Mouse (Mus musculus) lung, embryonic 16.5 days (tissue): ENCODE results near the gene Arhgef15. TPM values are rescaled to one million over a fixed set of nuclear protein-coding genes. Genes with fewer than 3 reads are reported as not detected.
A peak's percentile ranks its signal among the peaks of the same experiment; 100 is the strongest.
"Not testable (repeated sequence)": the region's sequence is repeated elsewhere in the genome, so short reads cannot be mapped to it uniquely, and the experiment has no call there.

ENCODE experiments used
- ATAC-seq: fragments of 200-750 bp; cut with Nextera tagmentation; 2 replicates; pipeline ENCODE4 v1.8.0; 2017; ENCODE audit warnings: low read depth, mild to moderate bottlenecking, moderate library complexity
- H3K27ac ChIP-seq: fragments of 300-500 bp; sonication (generic); 2 replicates; pipeline ENCODE4 v1.5.1; 2014; ENCODE audit warnings: mild to moderate bottlenecking, control low read depth, low read length
- H3K27me3 ChIP-seq: fragments of 300-500 bp; sonication (generic); 2 replicates; pipeline ENCODE4 v1.6.1; 2014; ENCODE audit warnings: low read depth, low read length, mixed read lengths; ENCODE audit not compliant: control insufficient read depth, insufficient read depth
- H3K36me3 ChIP-seq: fragments of 300-500 bp; sonication (generic); 2 replicates; pipeline ENCODE4 v1.6.1; 2014; ENCODE audit warnings: low read length; ENCODE audit not compliant: control insufficient read depth, insufficient read depth
- H3K4me1 ChIP-seq: fragments of 300-500 bp; sonication (generic); replicated peaks from 2 replicates; pipeline ENCODE4 v1.6.1; 2014; ENCODE audit warnings: low read length, mixed read lengths; ENCODE audit not compliant: control insufficient read depth, insufficient read depth
- H3K4me2 ChIP-seq: fragments of 300-500 bp; sonication (generic); 2 replicates; pipeline ENCODE4 v1.6.1; 2014; ENCODE audit warnings: low read depth, low read length, control low read depth
- H3K4me3 ChIP-seq: fragments of 300-500 bp; sonication (generic); 2 replicates; pipeline ENCODE4 v1.5.1; 2014; ENCODE audit warnings: mild to moderate bottlenecking, low read length, control low read depth
- H3K9ac ChIP-seq: fragments of 300-500 bp; sonication (generic); 2 replicates; pipeline ENCODE4 v1.6.1; 2014; ENCODE audit warnings: low read length, control low read depth
- H3K9me3 ChIP-seq: fragments of 300-500 bp; sonication (generic); 2 replicates; pipeline ENCODE4 v1.6.1; 2016; ENCODE audit warnings: low read length; ENCODE audit not compliant: control insufficient read depth
- WGBS: fragments of 180-500 bp; shearing (Covaris S2); extraction: QIAGEN DNeasy Blood & Tissue Kit; methylation state at CpG from one replicate; pipeline ENCODE4 v1.1.7; 2014; 5-methylcytosine and 5-hydroxymethylcytosine counted together
- polyA plus RNA-seq: library from polyadenylated mRNA; unstranded; fragments of >200 nt; fragmentation: Nextera tagmentation; extraction: Ambion mirVana; gene quantifications from 2 replicates; pipeline ENCODE4 v1.2.1, GENCODE M21; 2015

The Arhgef15 gene
- 28.3 and 28.9 TPM in 2 replicates for polyA plus RNA-seq

GRCm38 (mm10) chr11:68957308-68957707, at the start of gene Arhgef15:
Gene Arhgef15, minus strand, starts transcription at chr11:68957480.
- Histone ChIP-seq H3K4me2 (peak within 1 kb of the TSS; percentile 74), H3K4me3 (peak within 1 kb of the TSS; percentile 48), H3K9ac (peak within 1 kb of the TSS; percentile 51), H3K36me3 (no peaks in the 10 kb centered on the region), H3K27me3 (peaks cover 28% of the 10 kb centered on the region), H3K27ac (peak within 1 kb of the TSS; percentile 89), H3K9me3 (no peaks in the 10 kb centered on the region), H3K4me1 (peaks cover 12% of the 10 kb centered on the region)
- WGBS = 34% methylated on average over 8 of the region's 8 CpGs
- peak; percentile 50; the same call in 1 of the 2 replicates for ATAC-seq

GRCm38 (mm10) chr11:69006575-69006974, 49.3 kb upstream of the Arhgef15 start:
- not testable (repeated sequence) for ATAC-seq, H3K27ac ChIP-seq, H3K4me3 ChIP-seq, H3K9ac ChIP-seq, H3K4me2 ChIP-seq, H3K27me3 ChIP-seq, H3K36me3 ChIP-seq, H3K9me3 ChIP-seq
- H3K4me1 ChIP-seq = peaks cover 12% of the 10 kb centered on the region

- Histone ChIP-seq H3K4me2 (no peak overlapping the region), H3K9me3 (no peaks in the 10 kb centered on the region), H3K4me1 (peaks cover 10% of the 10 kb centered on the region), H3K36me3 (peaks cover 18% of the 10 kb centered on the region), H3K4me3 (no peak overlapping the region), H3K9ac (no peak overlapping the region), H3K27ac (no peak overlapping the region), H3K27me3 (no peaks in the 10 kb centered on the region)
- WGBS = 83% methylated on average over 7 of the region's 7 CpGs
- no peak for ATAC-seq
Measured at GRCm38 (mm10) chr11:69005193-69005592, 47.9 kb upstream of the Arhgef15 start.

- no peaks in the 10 kb centered on the region for H3K27me3 ChIP-seq
- no peak overlapping the region for H3K4me3 ChIP-seq
- ATAC-seq = no peak
- no peak overlapping the region for H3K27ac ChIP-seq
- no peak overlapping the region for H3K4me2 ChIP-seq
- no peaks in the 10 kb centered on the region for H3K9me3 ChIP-seq
- H3K4me1 ChIP-seq = peaks cover 10% of the 10 kb centered on the region
- no peak overlapping the region for H3K9ac ChIP-seq
- peaks cover 28% of the 10 kb centered on the region for H3K36me3 ChIP-seq
- 47% methylated on average over 4 of the region's 4 CpGs for WGBS
Measured at GRCm38 (mm10) chr11:69003592-69003991, 46.3 kb upstream of the Arhgef15 start.

- H3K27ac ChIP-seq, H3K9ac ChIP-seq, H3K27me3 ChIP-seq, H3K9me3 ChIP-seq, H3K4me1 ChIP-seq, ATAC-seq, H3K4me2 ChIP-seq, H3K4me3 ChIP-seq: not testable (repeated sequence)
- peaks cover 34% of the 10 kb centered on the region for H3K36me3 ChIP-seq
- WGBS = 87% methylated on average over 4 of the region's 4 CpGs
Measured at GRCm38 (mm10) chr11:69002782-69003181, 45.5 kb upstream of the Arhgef15 start.

GRCm38 (mm10) chr11:68997080-68997479, 39.8 kb upstream of the Arhgef15 start:
- Histone ChIP-seq H3K9me3 (no peaks in the 10 kb centered on the region), H3K36me3 (peaks cover 45% of the 10 kb centered on the region), H3K27me3 (no peaks in the 10 kb centered on the region), H3K4me1 (no peaks in the 10 kb centered on the region), H3K4me3 (no peak overlapping the region), H3K9ac (no peak overlapping the region), H3K4me2 (no peak overlapping the region), H3K27ac (no peak overlapping the region)
- no peak for ATAC-seq
- WGBS = 87% methylated on average over 4 of the region's 4 CpGs

GRCm38 (mm10) chr11:68994377-68994776, 37.1 kb upstream of the Arhgef15 start:
- peaks cover 34% of the 10 kb centered on the region for H3K36me3 ChIP-seq
- WGBS = 96% methylated on average over 3 of the region's 3 CpGs
- no peaks in the 10 kb centered on the region for H3K9me3 ChIP-seq
- H3K27me3 ChIP-seq = no peaks in the 10 kb centered on the region
- no peak overlapping the region for H3K4me3 ChIP-seq
- no peak overlapping the region for H3K27ac ChIP-seq
- H3K4me2 ChIP-seq = no peak overlapping the region
- no peak overlapping the region for H3K9ac ChIP-seq
- H3K4me1 ChIP-seq = no peaks in the 10 kb centered on the region
- ATAC-seq = no peak

- no peak overlapping the region for H3K9ac ChIP-seq
- peaks cover 32% of the 10 kb centered on the region for H3K36me3 ChIP-seq
- WGBS = 81% methylated on average over 7 of the region's 7 CpGs
- no peaks in the 10 kb centered on the region for H3K27me3 ChIP-seq
- H3K27ac ChIP-seq = no peak overlapping the region
- H3K4me2 ChIP-seq = no peak overlapping the region
- no peak overlapping the region for H3K4me3 ChIP-seq
- ATAC-seq = no peak
- no peaks in the 10 kb centered on the region for H3K9me3 ChIP-seq
- H3K4me1 ChIP-seq = no peaks in the 10 kb centered on the region
Measured at GRCm38 (mm10) chr11:68993122-68993521, 35.8 kb upstream of the Arhgef15 start.

GRCm38 (mm10) chr11:68988341-68988740, 31.1 kb upstream of the Arhgef15 start:
- Histone ChIP-seq H3K4me1 (no peaks in the 10 kb centered on the region), H3K9me3 (no peaks in the 10 kb centered on the region), H3K36me3 (peaks cover 26% of the 10 kb centered on the region), H3K4me2 (no peak overlapping the region), H3K27ac (no peak overlapping the region), H3K27me3 (no peaks in the 10 kb centered on the region), H3K4me3 (no peak overlapping the region), H3K9ac (no peak overlapping the region)
- 0 out of 2 replicates have a peak, but pooled peaks have one; percentile 26 for ATAC-seq
- WGBS = 79% methylated on average over 17 of the region's 17 CpGs

- Histone ChIP-seq H3K4me3 (no peak overlapping the region), H3K36me3 (peaks cover 24% of the 10 kb centered on the region), H3K27me3 (no peaks in the 10 kb centered on the region), H3K9me3 (no peaks in the 10 kb centered on the region), H3K27ac (no peak overlapping the region), H3K9ac (no peak overlapping the region), H3K4me1 (no peaks in the 10 kb centered on the region), H3K4me2 (no peak overlapping the region)
- ATAC-seq = no peak
- WGBS = 90% methylated on average over 11 of the region's 11 CpGs
Measured at GRCm38 (mm10) chr11:68987365-68987882, 30.1 kb upstream of the Arhgef15 start.
